Mouse (Mus musculus): ENCODE results near the gene H2al2a.
"Not testable (repeated sequence)": the region's sequence is repeated elsewhere in the genome, so short reads cannot be mapped to it uniquely, and the experiment has no call there.

H2al2a gene

GRCm38 (mm10) chr2:17973868-17974440 is 22.8 kb downstream of the H2al2a start:
- DNase-seq: no peak

GRCm38 (mm10) chr2:17973246-17973645 is 23.5 kb downstream of the H2al2a start:
- DNase-seq: no peak

GRCm38 (mm10) chr2:17972843-17973242 is 23.9 kb downstream of the H2al2a start:
- DNase-seq: no peak

GRCm38 (mm10) chr2:17971407-17971806 is 25.4 kb downstream of the H2al2a start:
- no peak for DNase-seq

GRCm38 (mm10) chr2:17970662-17971061 is 26.1 kb downstream of the H2al2a start:
- no peak for DNase-seq

GRCm38 (mm10) chr2:17970187-17970586 is 26.6 kb downstream of the H2al2a start:
- no peak for DNase-seq

GRCm38 (mm10) chr2:17968571-17968970 is 28.2 kb downstream of the H2al2a start:
- no peak for DNase-seq

GRCm38 (mm10) chr2:17968037-17968436 is 28.7 kb downstream of the H2al2a start:
- not testable (repeated sequence) for DNase-seq

- DNase-seq: no peak
Observed at GRCm38 (mm10) chr2:17959501-17959900, 37.3 kb downstream of the H2al2a start.

- no peak for DNase-seq
Observed at GRCm38 (mm10) chr2:17946875-17947274, 49.9 kb downstream of the H2al2a start.

Measured in thymus, postnatal 4 days (tissue).